Mouse (Mus musculus): ENCODE measurements at regions not wholly inside any gene's neighbourhood (a gene's known extent, or its start where the extent isn't known, plus 50 kb on each side); places are given as distances from the start of the nearest gene placed in this dataset.
"Not testable (repeated sequence)": the region's sequence is repeated elsewhere in the genome, so short reads cannot be mapped to it uniquely, and the experiment has no call there.

GRCm38 (mm10) chr8:20122067-20122925 lies 219.1 kb downstream of the Gm31371 start:
- DNase-seq, result peak; percentile 100

GRCm38 (mm10) chr8:20123545-20123944 lies 220.4 kb downstream of the Gm31371 start:
- DNase-seq, result not testable (repeated sequence)

- DNase-seq, result not testable (repeated sequence)
These were observed 227.4 kb downstream of the Gm15319 start for GRCm38 (mm10) chr8:20135626-20136025.

- DNase-seq, result not testable (repeated sequence)
These were observed 217.6 kb downstream of the Gm15319 start for GRCm38 (mm10) chr8:20145436-20145835.

GRCm38 (mm10) chr8:20151317-20152047 lies 211.5 kb downstream of the Gm15319 start:
- not testable (repeated sequence) for DNase-seq

GRCm38 (mm10) chr8:20154091-20154490 lies 208.9 kb downstream of the Gm15319 start:
- DNase-seq, result not testable (repeated sequence)

All from lung, postnatal 36 days (tissue).